Mouse (Mus musculus) cerebellum, adult 8-10 months (tissue): ENCODE measurements around the gene Cd69.

ENCODE experiments used
- DNase-seq: peaks from one replicate; pipeline ENCODE4 v3.0.0; 2022

Gene Cd69

DNA sequence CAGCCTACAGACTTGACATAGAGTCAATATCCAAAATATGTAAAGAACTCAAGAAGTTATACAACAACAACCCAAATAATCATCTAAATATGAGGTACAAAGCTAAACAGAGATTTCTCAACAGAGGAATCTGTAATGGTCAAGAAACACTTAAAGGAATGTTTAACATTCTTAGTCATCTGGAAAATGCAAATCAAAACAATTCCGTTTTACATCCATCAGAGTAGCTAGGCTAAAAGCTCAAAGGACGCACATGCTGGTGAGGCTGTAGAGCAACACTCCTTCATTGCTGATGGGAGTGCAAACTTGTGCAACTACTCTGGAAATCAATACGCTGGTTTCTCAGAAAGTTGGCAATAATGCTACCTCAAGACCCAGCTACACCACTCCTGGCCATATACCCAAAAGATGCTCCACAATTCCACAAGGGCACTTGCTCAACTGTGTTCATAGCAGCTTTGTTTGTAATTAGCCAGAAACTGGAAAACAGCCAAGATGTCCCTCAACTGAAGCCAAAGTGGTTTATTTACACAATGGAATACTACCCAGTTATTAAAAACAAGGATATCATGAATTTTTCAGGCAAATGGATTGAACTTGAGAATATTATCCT, 52.9 kb downstream of the Cd69 start:
- no peak for DNase-seq

DNA sequence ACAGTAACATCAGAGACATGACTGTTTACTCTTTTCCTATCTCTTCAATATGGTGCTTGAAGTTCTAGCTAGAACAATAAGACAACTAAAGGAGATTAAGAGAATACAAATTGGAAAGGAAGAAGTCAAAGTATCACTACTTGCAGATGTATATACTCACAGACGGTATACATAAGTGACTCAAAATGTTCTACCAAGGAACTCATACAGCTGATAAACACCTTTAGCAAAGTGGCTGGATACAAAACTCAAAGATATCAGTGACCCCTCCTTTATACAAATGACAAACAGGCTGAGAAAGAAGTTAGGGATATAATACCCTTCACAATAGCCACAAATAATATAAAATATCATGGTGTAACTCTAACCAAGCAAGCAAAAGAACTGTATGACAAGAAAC, 54.2 kb downstream of the Cd69 start:
- DNase-seq = no peak

DNA sequence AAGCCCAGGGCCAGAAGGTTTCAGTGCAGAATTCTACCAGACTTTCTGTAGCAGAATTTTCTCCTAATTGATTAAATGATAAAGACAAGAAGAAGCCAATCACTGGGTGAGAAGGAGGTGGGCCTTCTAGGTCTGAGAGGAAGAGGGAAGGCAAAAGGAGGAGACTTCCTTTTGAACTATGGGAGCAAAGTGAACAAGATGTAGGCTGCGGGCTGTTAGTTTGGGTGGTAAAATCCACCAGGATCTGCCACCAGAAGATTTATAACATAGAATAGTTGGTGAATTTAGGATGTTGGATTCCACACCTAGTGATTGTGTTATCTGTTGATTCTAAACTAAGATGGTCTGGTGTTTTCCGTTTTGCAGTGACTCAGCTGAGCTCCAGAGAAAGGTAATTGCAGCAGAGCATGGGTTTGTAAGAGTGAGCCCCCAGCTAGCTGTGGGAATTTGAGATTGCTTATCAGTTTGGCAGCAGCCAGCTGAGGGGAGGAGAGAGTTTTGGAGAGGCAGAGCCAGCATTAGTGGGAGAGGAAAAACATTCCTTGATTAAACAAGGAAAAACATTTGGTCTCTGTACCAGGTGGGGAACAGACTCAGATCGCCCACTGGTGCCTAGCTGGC, 55.2 kb downstream of the Cd69 start:
- no peak for DNase-seq

DNA sequence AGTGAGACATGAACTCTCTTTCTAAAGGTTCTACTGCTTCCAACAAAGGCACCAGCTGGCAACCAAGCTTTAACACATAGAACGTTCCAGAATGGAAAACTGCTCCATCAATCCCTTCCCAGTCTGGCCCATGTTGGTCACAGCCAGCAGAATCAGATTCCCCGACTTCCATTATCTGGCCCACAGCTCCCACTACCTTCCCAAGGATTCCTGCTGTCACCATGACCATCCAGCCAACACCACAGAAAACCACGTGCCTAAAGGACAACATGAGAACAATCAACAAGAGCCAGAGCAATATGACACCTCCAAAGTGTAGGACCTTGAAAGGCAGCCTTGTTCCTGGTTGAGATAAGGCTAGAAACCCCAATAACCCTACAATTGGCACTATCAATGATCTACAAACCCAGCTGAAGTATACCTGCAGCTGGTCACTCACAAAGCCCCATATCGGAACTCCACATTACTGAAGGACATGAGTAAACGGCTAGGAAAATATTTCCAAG, 57.0 kb downstream of the Cd69 start:
- no peak for DNase-seq
